Mouse (Mus musculus): Measurements from ENCODE around the gene Hist1h2br. TPM values are rescaled to one million over a fixed set of nuclear protein-coding genes. Genes with fewer than 3 reads are reported as not detected.

Gene Hist1h2br
- polyA plus RNA-seq, 1 experiment from 2014 or later = 19.8 TPM

Small RNA genes lying within 50 kb of the gene (microRNA-seq; reads per million reads assigned to microRNA genes)
- gene Gm19658 (not detected), gene Gm44346 (not detected), gene Gm44466 (not detected)

Other genes starting within 250 kb of the Hist1h2br start
- not detected in 2 replicates for gene Olfr1362, start 219.7 kb upstream of the Hist1h2br start, polyA plus RNA-seq (2015; fragmentation: Nextera tagmentation; extraction: Ambion mirVana)
- gene Olfr11, start 191.2 kb upstream of the Hist1h2br start, polyA plus RNA-seq (2015; fragmentation: Nextera tagmentation; extraction: Ambion mirVana) = not detected in 2 replicates
- gene Olfr1361, start 170.4 kb upstream of the Hist1h2br start, polyA plus RNA-seq (2015; fragmentation: Nextera tagmentation; extraction: Ambion mirVana) = not detected in 2 replicates
- gene Olfr1360, start 156.3 kb upstream of the Hist1h2br start, polyA plus RNA-seq (2015; fragmentation: Nextera tagmentation; extraction: Ambion mirVana) = not detected in 2 replicates
- gene Olfr1359, start 135.6 kb upstream of the Hist1h2br start, polyA plus RNA-seq (2015; fragmentation: Nextera tagmentation; extraction: Ambion mirVana) = not detected in 2 replicates
- 1.4 and 4.4 TPM in 2 replicates for gene Hist1h2bl, start 117.6 kb upstream of the Hist1h2br start, polyA plus RNA-seq (2015; fragmentation: Nextera tagmentation; extraction: Ambion mirVana)
- gene Hist1h2ai, start 117.3 kb upstream of the Hist1h2br start, polyA plus RNA-seq (2015; fragmentation: Nextera tagmentation; extraction: Ambion mirVana) = 25.1 TPM in 2 replicates
- 4.7 and 6.3 TPM in 2 replicates for gene Hist1h3h, start 116.1 kb upstream of the Hist1h2br start, polyA plus RNA-seq (2015; fragmentation: Nextera tagmentation; extraction: Ambion mirVana)
- gene Hist1h2bm, start 111.7 kb upstream of the Hist1h2br start, polyA plus RNA-seq (2015; fragmentation: Nextera tagmentation; extraction: Ambion mirVana) = 2.5 and 3.3 TPM in 2 replicates
- 2.9 and 3.6 TPM in 2 replicates for gene Hist1h4j, start 98.7 kb upstream of the Hist1h2br start, polyA plus RNA-seq (2015; fragmentation: Nextera tagmentation; extraction: Ambion mirVana)
- gene Hist1h4k, start 83.2 kb upstream of the Hist1h2br start, polyA plus RNA-seq (2015; fragmentation: Nextera tagmentation; extraction: Ambion mirVana) = 2.4 and 3.2 TPM in 2 replicates
- 28.6 and 40.6 TPM in 2 replicates for gene Hist1h2ak, start 79.9 kb upstream of the Hist1h2br start, polyA plus RNA-seq (2015; fragmentation: Nextera tagmentation; extraction: Ambion mirVana)
- gene Hist1h2bn, start 79.6 kb upstream of the Hist1h2br start, polyA plus RNA-seq (2015; fragmentation: Nextera tagmentation; extraction: Ambion mirVana) = 3.3 and 6.0 TPM in 2 replicates
- gene Hist1h1b, start 53.1 kb upstream of the Hist1h2br start, polyA plus RNA-seq (2015; fragmentation: Nextera tagmentation; extraction: Ambion mirVana) = 25.3 and 26.3 TPM in 2 replicates
- 109 and 120 TPM in 2 replicates for gene Hist1h3i, start 50.4 kb upstream of the Hist1h2br start, polyA plus RNA-seq (2015; fragmentation: Nextera tagmentation; extraction: Ambion mirVana)
- gene Hist1h2an, start 46.5 kb upstream of the Hist1h2br start, polyA plus RNA-seq (2015; fragmentation: Nextera tagmentation; extraction: Ambion mirVana) = 9.6 and 16.6 TPM in 2 replicates
- 1.4 and 2.1 TPM in 2 replicates for gene Hist1h2bp, start 46.3 kb upstream of the Hist1h2br start, polyA plus RNA-seq (2015; fragmentation: Nextera tagmentation; extraction: Ambion mirVana)
- gene Hist1h2bq, start 23.5 kb upstream of the Hist1h2br start, polyA plus RNA-seq (2015; fragmentation: Nextera tagmentation; extraction: Ambion mirVana) = 17.3 and 17.7 TPM in 2 replicates
- gene Hist1h2ao, start 23.3 kb upstream of the Hist1h2br start, polyA plus RNA-seq (2015; fragmentation: Nextera tagmentation; extraction: Ambion mirVana) = 1.7 TPM in 1 of 2 replicates, not detected in the other
- 0.68 TPM in 1 of 2 replicates, not detected in the other for gene Hist1h4m, start 22.0 kb upstream of the Hist1h2br start, polyA plus RNA-seq (2015; fragmentation: Nextera tagmentation; extraction: Ambion mirVana)
- 14.0 and 15.4 TPM in 2 replicates for gene Hist1h4n, start 1.5 kb upstream of the Hist1h2br start, polyA plus RNA-seq (2015; fragmentation: Nextera tagmentation; extraction: Ambion mirVana)
- gene Hist1h2ap, start 236 bp upstream of the Hist1h2br start, polyA plus RNA-seq (2015; fragmentation: Nextera tagmentation; extraction: Ambion mirVana) = 2,912 and 3,763 TPM in 2 replicates
- gene Zfp184, start 111.4 kb downstream of the Hist1h2br start, polyA plus RNA-seq (2015; fragmentation: Nextera tagmentation; extraction: Ambion mirVana) = 7.8 and 8.5 TPM in 2 replicates
- 0.09 and 0.12 TPM in 2 replicates for gene Pom121l2, start 147.5 kb downstream of the Hist1h2br start, polyA plus RNA-seq (2015; fragmentation: Nextera tagmentation; extraction: Ambion mirVana)
- gene Prss16, start 176.0 kb downstream of the Hist1h2br start, polyA plus RNA-seq (2015; fragmentation: Nextera tagmentation; extraction: Ambion mirVana) = 0.94 and 1.5 TPM in 2 replicates
- 4.9 and 13.3 TPM in 2 replicates for gene Hist1h2ah, start 201.8 kb downstream of the Hist1h2br start, polyA plus RNA-seq (2015; fragmentation: Nextera tagmentation; extraction: Ambion mirVana)
- 4.6 and 5.5 TPM in 2 replicates for gene Hist1h2bk, start 202.1 kb downstream of the Hist1h2br start, polyA plus RNA-seq (2015; fragmentation: Nextera tagmentation; extraction: Ambion mirVana)
- 19.1 and 19.3 TPM in 2 replicates for gene Hist1h4i, start 207.6 kb downstream of the Hist1h2br start, polyA plus RNA-seq (2015; fragmentation: Nextera tagmentation; extraction: Ambion mirVana)
- 36.1 and 42.9 TPM in 2 replicates for gene Hist1h2ag, start 209.2 kb downstream of the Hist1h2br start, polyA plus RNA-seq (2015; fragmentation: Nextera tagmentation; extraction: Ambion mirVana)
- gene Hist1h2bj, start 209.5 kb downstream of the Hist1h2br start, polyA plus RNA-seq (2015; fragmentation: Nextera tagmentation; extraction: Ambion mirVana) = 7.8 and 8.5 TPM in 2 replicates